Mouse (Mus musculus) c-Kit-positive CD71-negative TER-119-negative erythroid progenitor cells, embryonic 14.5 days (primary cell): ENCODE measurements around the gene Map4.

ENCODE experiments used
- DNase-seq: peaks from one replicate; pipeline ENCODE4 v3.0.0-alpha.2; 2013; ENCODE audit warnings: low read depth

Gene Map4

DNA sequence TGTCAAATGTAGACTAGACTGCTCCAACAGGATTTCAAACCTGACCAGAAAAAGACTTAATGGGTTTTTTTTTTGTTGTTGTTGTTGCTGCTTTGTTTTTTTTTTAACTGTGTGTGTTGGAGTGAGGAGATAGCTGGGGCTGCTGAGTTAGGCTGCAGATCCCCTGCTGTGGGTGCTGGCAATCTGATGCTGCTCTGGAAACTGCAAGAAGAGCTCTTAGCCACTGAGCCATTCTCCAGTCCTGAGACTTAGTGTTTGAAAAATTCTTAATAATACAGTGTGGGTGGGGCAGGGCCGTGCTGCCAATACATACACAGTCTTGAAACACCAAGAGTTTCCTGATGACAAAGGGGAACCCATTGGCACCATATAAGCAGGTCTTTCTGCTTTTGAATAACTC is 70.7 kb downstream of the Map4 start:
- DNase-seq = no peak

DNA sequence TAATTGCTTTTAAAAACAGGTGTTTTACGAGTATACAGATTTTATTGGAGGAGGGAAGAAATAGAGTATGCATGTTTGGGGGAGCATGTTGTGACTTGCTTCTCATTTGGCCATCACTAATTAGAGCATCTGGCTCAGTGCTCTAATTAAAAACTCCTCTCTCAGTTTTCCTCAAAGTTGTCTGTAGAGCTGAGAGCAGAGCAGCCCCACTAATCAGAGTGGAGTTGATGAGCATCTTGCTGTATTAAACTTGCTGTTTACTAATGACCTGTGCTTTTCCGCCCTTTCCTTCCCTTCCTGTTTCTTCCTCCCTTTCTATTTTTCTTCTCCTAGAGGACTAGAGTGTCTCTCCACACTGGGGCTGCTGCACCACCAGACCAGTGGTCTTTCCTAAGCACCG is 71.2 kb downstream of the Map4 start:
- no peak for DNase-seq

DNA sequence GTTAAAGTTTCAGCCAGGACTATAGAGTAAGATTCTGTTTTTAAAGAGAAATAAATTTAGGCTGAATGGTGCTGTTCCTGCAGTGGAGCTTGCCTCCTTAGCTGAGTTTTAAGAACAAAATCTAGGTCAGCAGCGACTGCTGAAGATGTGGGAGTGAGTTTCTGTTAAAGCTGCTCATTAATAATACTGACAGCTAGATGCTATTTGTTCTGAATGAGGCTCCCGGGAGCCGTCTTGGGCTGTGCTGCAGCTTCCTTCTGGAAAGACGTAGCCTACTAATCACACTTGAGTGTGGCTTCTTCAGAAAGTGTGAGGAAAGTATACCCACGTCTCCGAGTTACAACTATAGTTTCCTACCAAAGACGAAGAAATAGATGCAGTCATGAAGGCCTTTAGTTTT is 88.0 kb downstream of the Map4 start:
- no peak for DNase-seq

DNA sequence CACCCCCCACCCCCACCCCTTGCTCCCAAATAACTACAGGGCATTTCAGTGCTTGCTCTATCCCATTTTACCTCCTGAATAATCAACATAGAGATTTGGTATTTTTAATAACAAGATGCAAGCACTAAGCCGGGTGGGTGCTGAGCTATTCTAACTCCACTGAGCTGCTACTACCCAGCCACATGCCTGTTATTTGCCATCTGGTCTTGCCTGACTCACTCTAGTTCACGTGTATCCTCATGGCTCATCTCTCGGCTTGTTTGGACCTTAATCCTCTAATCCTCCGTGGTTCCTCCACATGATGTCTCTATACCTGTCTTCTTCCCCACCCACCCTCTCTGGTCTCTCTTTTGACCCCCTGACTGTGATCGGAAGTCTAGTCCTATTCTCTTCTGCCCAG is 89.1 kb downstream of the Map4 start:
- DNase-seq = no peak

DNA sequence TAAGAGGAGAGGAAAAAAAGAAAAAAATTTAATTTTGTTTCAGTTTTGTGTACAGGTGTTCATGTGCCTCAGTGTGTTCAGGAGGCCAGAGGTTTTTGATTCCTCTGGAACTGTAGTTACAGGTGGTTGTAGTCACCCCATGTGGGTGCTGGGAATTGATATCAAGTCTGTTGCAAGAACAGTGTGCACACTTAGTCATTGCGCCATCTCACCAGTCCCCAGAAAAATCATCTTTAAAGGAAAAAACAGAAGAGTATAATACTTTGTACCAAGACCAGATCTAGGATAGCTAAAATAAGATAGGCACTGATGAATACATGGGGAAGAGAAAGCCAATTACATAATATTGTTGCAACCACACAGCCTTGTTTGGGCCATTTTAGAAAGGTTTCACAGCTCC is 90.2 kb downstream of the Map4 start:
- DNase-seq = no peak

DNA sequence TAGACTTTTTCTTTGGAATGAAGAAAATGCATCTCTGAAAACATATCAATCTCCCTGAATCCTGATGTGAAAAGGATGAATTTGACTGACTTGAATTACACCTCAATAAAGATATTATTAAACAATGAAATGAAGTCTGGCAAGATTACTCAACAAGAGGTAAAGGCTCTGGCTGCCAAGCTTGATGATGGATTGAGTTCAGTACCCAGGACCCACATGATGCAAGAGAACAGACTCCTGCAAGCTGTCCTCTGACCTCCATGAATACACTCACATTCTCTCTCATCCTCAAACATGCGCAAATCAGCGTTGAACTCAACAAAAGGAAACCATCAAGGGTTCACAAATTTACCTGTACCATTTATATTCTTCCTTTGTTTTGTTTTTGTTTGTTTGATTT is 90.9 kb downstream of the Map4 start:
- no peak for DNase-seq

DNA sequence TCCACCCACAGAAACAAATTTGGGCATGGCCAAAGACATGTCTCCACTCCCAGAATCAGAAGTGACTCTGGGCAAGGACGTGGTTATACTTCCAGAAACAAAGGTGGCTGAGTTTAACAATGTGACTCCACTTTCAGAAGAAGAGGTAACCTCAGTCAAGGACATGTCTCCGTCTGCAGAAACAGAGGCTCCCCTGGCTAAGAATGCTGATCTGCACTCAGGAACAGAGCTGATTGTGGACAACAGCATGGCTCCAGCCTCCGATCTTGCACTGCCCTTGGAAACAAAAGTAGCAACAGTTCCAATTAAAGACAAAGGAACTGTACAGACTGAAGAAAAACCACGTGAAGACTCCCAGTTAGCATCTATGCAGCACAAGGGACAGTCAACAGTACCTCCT is 103.8 kb downstream of the Map4 start:
- DNase-seq = no peak

DNA sequence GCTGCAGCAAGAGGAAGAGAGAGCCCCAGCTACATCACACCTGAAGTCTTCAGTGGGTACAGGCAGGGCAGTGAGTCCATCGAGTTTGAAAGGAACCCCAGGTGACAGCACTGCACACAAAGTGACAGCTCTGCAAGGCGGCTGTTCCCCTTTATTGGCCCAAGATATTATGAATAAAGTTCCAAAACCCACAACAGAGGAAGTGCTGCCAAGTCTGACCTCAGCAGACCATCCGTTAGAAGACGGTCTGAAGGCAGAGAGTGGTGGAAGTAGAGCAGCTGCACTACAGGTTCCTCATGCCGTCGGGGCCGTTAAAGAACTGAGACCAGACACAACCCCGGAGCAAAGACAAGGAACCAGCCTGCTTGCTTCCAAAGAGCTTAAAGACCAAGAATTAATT is 106.6 kb downstream of the Map4 start:
- DNase-seq = peak; percentile 20

DNA sequence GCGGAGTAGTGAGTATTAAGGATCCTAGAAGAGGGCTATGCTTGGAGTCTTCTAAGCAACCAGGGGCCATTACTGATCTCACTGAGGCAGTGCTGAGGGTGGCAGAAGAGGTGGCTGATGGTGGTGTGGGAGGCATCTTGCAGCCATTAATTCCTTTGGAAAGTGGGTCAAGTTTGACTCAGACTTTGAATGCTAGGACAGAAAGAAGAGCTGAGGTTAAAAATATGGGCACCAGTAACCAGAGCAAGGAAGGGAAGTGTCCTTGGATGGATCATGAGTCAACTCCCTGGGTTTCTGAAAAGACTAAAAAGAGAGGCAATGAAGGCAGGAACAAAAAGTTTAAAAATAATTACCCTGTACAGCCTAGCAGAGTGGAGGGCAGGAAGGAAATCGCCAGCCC is 107.2 kb downstream of the Map4 start:
- DNase-seq = no peak

DNA sequence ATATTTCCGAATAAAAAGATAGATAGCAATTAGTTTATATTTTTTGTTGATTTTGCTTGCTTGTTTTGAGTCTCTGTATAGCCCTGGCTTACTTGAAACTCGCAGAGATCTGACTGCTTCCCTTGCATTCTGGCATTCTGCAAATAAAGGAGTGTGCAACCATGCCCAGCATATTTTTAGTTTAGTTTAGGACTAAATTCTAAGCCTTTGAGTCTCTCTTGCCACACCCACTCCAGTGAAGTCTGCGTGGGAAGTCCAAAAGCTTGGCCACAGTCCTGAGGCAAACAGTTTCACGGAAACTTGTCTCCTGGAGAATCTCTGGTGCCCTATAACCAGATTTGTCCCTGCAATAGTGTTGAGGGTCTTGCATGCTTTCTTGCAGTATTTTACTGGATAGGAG is 113.1 kb downstream of the Map4 start:
- no peak for DNase-seq

DNA sequence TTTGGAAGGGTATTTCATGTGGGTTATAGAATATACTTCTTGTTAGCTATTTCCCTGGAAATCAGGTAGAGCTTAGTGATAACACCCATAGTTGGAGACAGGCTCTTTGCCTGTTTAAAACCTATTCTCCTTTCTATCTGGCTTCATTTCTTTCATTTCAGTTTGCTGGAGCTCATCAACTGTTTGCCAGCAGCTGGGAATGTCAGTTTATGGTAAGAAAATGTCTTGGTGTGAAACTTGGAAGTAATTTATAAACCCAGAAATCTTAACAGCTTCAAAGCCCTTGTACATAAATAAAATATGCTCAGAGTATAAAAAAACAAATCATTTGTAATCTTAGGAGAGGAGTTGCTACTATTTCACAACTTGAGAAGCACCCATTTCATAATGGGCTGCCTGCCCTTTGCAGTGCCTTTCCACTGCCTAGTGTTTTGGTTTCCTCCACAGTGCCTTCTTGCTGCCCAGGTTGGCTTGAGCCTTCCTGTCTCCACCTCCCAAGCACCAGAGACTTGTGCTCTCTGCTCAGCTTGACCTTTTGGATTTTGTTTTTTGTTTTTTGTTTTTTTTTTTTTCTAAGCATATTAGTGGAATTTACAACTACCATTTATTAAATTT is 114.6 kb downstream of the Map4 start:
- no peak for DNase-seq

DNA sequence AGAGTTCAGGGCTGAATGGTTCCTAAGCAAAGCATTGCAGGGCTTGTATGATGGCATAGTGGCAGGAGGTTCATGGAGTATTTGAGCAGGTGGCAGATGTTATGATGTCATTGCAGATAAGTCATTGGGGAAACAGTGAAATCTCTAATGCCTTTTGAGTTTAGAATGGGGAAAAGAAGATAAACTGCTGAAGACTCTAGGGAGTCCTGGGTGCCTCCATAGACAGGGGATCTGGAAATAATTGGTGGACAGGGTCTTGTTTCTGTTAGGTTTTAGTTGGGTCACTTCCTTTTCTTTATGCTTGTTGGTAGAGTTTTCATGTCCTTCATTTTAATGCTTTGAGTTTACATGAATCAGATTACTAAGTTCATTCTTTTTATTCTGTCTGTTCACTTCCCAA is 116.0 kb downstream of the Map4 start:
- no peak for DNase-seq

DNA sequence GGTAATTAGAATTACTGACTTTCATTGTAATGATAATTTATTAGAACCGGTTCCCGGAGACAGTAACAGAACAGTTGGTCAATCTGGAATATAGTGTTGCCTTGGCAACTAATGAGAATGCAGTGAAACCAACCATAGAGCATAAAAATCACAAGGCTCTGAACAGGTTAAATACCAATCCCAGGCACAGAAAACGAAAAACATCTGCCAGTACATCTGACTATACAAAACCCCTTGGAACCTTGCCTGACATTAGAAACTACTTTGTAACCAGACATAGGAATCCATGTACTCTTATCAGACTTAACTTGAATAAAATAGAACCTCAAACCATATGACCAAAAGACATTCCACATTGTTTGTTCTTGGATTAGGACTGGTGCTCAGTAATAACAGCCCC is 116.6 kb downstream of the Map4 start:
- DNase-seq = no peak

DNA sequence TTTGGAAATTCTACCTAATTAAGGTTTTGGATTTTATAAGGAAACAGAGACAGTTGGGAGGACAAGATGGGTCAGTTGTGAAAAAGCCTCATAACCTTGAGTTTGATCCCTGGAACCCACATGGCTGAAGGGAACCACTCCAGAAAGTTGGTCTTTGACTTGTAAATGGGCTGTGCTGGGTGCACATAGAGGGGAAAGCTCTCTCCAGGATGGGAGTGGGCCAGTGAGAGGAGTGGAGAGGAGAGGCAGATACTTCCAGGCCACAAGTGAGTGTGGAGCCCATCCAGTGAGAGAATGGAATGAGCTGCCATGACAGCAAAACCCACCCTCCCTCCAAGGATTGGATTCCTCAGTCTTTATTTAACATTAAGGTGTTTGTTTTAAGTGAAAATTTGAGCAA is 119.9 kb downstream of the Map4 start:
- DNase-seq = no peak

DNA sequence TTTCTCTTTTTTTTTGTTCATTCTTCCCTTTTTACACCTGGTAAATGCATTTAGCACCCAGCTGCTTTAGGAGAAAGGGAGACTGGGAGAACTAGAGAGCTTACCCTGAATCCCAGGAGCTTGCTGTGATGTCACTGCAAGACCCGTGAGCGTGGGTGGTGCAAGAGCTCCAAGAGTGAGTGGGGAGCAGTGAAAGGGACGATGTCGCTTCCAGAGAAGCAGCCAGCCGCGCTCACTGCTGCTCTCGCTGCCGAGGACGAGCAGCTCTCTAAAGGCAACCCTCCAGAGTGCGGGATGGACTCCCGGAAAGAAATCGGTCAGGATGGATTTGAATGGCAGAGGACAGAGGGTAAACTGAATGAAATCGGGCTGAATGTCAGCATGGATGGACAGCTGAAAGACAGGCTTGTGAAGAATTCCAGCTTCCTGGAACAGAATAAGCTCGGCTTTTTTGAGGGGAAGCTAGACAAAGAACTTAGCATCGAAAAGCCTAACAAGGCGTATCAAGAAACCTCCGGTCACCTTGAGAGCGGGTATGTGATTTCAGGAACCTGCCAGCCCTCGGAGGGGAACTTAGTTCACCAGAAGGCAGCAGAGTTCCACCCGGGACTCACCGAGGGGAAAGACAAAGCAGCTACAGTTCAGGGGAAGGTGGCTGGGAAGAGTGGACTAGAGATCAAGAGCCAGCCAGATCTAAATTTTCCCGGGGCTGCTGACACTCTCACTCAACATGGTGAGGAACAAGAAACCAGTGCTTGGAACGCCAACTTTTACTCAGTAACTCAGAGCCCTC is 120.8 kb downstream of the Map4 start:
- no peak for DNase-seq

DNA sequence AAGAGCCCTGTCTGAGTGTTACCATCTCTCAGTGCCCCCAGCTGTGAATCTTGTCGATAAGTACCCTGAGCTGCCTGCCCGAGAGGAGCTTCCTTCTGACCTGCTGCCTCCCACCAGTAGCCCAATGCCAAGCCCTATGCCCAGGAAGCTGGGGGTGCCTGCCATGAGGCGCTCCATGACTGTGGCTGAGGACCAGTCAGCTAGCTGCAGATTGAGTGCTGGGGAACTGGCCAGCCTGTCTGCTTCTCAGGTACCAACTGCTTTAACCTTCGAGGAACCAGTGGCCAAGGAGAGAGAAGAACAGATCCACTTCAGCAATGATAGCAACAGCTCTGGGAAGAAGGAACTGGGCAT is 121.7 kb downstream of the Map4 start:
- no peak for DNase-seq

DNA sequence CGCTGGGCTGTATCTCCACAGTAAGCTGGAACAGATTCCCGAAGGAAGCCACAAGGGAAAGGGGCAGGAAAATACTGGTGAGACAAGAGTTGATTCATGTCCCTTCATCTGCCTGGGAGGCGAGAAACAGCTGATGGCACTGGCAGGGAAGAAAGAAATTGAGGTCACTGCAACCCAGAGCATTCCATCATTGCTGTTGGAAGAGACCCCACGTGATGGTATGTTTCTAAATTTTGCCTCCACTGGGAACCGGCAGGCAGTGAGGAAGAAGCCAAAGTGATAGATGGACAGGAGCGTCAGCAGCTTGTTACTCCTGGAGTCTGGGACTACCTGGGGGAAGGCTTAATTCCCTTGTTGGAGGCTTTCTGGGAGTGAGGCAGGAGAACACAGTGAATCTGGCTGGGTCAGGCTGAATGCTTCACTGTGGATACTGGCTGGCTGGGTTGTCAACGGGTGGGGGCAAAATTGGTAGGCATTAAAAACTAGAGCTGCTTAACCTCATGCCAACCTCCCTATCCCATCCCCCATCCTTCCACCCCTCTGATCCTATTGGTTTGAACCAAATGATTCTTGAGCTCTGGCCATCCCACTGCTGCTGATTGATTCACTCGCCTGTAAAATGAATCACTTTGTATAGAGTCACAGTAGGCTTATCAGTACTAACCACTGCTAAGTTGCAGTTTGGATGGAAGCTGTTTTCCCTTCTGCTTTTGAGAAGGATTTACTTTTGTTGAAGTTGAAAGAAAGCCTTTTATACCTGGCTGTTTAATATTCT is 122.2 kb downstream of the Map4 start:
- no peak for DNase-seq

DNA sequence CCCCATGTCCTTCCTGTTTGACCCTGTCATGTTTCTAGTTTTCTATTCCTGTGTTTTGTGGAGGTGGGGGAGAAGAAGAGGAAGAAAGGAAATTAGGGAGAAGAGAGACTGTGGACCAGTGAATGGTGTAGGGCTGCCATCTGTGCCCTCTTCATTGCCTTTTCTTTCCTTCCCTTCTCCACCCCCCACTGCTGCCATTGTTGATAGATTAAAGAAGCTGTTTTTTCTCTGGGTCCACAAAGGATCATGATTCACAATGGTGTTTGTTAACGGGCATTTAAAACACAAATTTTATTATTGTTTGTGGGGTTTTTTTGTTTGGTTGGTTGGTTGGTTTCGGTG is 122.8 kb downstream of the Map4 start:
- no peak for DNase-seq

DNA sequence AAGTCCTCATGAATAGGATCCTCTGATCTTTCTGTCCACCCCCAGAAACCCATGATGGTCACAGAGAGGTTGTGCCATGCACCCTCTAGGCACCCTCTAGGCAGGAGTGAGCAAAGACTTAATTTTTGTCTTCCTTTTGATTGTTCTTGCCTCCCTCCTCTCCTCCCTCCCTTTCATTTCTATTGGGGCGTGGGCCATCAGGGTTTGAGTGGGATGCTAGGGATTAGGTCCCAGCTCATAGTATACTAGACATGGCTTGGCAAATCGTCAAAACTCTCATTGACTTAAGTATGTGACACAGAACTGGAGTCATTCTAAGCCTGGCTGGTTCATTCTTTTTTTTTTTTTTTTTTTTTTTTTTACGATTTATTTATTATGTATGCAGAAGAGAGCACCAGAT is 123.5 kb downstream of the Map4 start:
- no peak for DNase-seq

DNA sequence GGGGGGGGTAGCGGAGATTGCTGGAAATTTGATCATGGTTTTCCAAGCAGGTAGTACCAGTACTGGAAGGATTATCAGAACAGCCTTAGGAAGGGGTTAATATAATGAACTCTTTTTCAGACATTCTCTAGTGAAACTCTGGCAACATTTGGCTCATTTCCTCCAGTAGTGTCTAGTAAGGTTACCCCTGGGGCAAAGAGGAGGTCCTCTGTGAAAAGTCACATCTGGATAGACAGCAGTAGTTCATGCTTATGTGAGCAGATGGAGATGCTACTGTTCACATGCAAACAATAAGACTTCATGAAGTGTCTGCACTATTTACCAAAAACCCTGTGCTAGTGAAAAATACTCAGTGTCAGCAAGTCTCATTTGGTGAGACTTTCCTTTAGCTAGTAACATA is 125.9 kb downstream of the Map4 start:
- DNase-seq = no peak

DNA sequence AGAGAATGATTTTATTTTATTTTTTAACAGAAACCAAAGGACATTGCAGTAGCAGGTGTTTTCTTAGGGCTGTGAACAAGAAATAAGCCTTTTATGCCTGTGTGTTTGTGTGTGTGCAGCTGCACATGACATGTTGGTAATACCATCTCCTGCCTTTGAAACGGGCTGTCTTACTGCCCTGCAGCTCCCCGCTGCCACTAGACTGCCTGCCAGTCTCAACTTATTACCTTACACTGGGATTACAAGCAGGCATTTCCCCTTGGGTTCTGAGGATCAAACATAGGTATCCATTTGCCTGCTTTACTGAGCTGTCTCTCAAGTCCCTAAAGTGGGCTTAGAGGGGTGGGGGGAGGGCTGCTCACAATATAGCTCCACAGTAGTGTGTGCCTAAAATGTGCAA is 129.5 kb downstream of the Map4 start:
- no peak for DNase-seq

DNA sequence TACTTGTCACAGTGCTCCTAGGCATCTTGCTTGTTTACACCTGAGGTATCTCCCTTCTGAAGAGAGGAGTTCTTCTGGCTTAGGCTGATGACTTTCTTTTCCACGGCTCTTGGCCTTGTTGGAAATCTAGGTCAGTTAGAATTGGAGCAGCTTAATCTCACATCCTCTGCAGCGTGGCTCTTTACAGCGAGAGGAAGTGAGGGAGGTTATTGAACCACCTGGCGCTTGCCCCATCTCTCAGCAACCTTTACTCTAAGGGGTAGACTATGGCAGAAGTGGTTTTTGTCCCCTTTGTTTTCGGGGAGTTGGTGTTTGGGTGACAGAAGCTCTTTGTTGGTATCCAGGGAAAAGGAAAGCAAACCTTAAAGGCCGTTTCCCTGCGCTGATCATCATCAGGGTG is 131.1 kb downstream of the Map4 start:
- DNase-seq = no peak

DNA sequence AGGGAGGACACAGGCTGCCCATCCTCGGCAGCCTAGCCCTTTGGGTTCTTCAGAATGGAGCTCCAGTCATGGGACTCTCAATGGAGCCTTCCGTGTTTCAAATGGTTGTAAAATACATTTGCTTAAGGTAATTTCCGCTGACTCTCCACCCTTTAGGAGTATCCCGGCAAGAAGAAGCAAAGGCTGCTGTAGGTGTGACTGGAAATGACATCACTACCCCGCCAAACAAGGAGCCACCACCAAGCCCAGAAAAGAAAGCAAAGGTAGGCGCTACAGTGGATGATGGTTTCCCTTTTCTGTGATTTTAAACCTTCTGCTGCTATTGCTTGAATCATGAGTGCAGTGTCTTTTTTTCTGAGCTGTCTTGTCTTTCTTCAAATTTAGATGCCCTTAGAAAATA is 131.6 kb downstream of the Map4 start:
- DNase-seq = no peak

DNA sequence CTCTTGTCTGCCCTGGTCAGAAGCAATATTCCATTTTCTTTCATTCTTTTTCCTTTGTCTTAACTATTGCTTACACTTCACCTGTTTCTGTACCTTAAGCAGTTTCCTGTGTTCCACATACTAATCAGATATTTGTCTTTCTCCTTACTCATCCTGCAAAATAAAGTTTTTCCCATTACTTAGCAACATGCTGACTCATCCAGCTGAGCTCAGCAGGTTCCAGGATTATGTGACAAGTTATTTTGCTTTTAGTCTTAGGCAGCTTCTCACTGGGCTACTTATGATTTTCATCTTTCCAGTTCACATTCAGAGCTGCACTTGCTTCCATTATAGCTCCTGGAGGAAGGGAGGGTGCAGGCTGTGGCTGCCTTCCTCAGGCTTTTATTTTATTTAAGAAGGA is 133.4 kb downstream of the Map4 start:
- DNase-seq = no peak
